Mouse (Mus musculus): ENCODE data around the gene Rabgap1l.

DNA sequence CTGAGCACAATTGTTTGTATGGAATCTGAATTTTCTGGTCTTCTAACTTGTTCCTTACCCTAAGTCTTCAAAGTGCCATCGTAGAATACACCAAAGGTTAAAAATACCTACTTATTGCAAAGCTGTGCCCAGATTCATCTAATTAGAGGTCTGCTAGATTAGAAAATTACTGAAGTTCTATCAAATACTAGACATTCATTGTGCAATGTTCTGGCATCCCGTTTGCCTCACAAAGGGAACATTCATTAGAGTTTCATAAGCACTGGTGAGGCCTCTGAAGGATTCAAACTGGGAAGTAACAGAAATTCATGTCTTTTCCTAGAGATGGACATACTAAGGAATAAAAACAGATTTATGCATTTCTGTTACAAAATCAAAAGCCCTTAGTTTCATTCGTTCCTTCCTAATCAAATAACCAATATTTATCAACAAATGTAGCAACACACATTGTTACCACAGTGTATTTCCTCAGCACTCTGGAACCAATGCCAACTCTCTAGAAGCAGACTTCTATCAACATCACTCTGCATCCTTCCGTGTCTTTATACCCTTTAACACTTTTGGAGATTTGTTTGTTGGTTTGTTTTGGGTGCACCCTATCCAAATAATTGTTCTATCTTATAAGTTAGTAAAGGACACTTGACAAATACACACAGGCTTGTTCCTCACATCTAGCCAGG is 204.0 kb downstream of the Rabgap1l start:
- TF ChIP-seq POLR2A (IDR thresholded peaks at IDR 0.05; ENCODE audit: extremely low read depth, insufficient read depth, low read length) = no peak
- TF ChIP-seq CTCF (IDR thresholded peaks at IDR 0.05; ENCODE audit: low read depth, low read length) = no peak
